Mouse (Mus musculus): ENCODE results near the gene Gm49450. TPM values are rescaled to one million over a fixed set of nuclear protein-coding genes. Genes with fewer than 3 reads are reported as not detected.
A peak's percentile ranks its signal among the peaks of the same experiment; 100 is the strongest.

The Gm49450 gene
- polyA plus RNA-seq, 1 experiment from 2014 or later = not detected

DNA sequence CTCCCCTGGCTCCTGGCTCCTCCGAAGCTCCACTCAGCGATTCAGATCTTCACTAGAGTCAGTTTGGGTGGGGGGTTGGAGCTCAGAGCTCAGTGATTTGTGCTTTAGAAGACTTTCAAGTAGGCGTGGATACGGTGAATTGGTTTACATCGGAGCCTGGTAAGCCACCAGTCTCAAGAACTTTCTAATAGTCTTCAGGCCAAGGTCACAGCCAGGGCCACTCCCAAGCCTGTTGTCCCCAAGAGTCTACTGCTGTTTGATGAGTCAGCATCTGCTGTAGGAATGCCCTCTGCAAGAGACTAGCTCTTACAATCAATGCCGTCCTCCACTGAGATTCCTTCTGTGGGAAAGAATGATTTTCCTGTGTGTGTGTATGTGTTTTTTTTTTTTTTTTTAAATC is 28.7 kb upstream of the Gm49450 start:
- WGBS = 74% methylated on average over 6 of the region's 6 CpGs
- TF ChIP-seq CTCF (IDR thresholded peaks at IDR 0.05; ENCODE audit: low read depth) = no peak
- TF ChIP-seq EP300 (optimal IDR thresholded peaks at IDR 0.05) = no peak

DNA sequence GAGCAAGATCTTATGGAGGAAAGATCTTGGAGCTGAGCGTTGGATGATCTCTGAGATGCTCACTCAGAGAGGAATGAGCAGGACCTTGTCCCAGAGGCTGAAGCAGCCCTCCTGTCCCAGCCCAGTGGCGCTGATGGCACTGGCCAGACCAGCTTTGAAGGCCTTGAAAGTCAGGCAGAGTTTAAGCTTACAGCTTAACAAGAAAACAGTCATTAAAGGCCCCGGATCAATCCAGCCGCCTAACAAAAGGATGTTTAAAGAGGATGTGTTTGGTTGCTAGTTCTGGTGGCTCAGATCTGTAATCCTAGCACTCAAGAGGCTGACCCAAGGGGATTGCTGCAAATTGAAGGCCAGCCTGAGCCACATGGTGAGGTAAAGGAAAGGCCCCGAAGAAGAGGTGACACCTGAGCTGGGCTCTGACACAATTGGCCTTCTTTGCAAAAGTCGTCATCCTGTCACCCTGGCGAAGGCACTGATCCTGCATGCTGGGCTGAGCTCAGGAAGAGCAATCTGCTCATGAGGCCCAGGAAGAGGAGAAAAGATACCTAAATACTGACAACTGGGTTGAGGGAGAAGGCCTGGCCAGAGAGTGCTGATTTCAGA is 26.8 kb upstream of the Gm49450 start:
- H3K4me1 ChIP-seq (replicated peaks; ENCODE audit: control insufficient read depth, insufficient read depth) = no peaks in the 10 kb centered on the region
- 59% methylated on average over 7 of the region's 7 CpGs for WGBS
- no peak for DNase-seq (ENCODE audit: low spot score)
- H3K4me3 ChIP-seq (ENCODE audit: low read depth, low read length) = no peak overlapping the region
- no peaks in the 10 kb centered on the region for H3K9me3 ChIP-seq (ENCODE audit: control insufficient read depth, low read length)
- 0 out of 2 replicates have a peak overlapping the region, but pooled peaks have one; percentile 27 for H3K9ac ChIP-seq (ENCODE audit: low read length)
- TF ChIP-seq EP300 (optimal IDR thresholded peaks at IDR 0.05) = no peak
- TF ChIP-seq CTCF (IDR thresholded peaks at IDR 0.05; ENCODE audit: low read depth) = no peak
- H3K36me3 ChIP-seq (ENCODE audit: control insufficient read depth, insufficient read depth, low read length) = no peaks in the 10 kb centered on the region
- H3K27ac ChIP-seq (replicated peaks) = no peak overlapping the region
- ATAC-seq (ENCODE audit: low FRiP score, low TSS enrichment) = no peak
- H3K4me2 ChIP-seq (replicated peaks; ENCODE audit: low read depth) = no peak overlapping the region
- no peaks in the 10 kb centered on the region for H3K27me3 ChIP-seq (ENCODE audit: control insufficient read depth, insufficient read depth, low read length)

More for the DNA sequence above, 28.7 kb upstream of the Gm49450 start:
- Histone ChIP-seq H3K27me3 (ENCODE audit: control insufficient read depth, insufficient read depth, low read length) (no peaks in the 10 kb centered on the region), H3K36me3 (ENCODE audit: control insufficient read depth, insufficient read depth, low read length) (no peaks in the 10 kb centered on the region), H3K27ac (replicated peaks) (no peak overlapping the region), H3K4me3 (ENCODE audit: low read depth, low read length) (no peak overlapping the region), H3K4me2 (replicated peaks; ENCODE audit: low read depth) (no peak overlapping the region), H3K4me1 (replicated peaks; ENCODE audit: control insufficient read depth, insufficient read depth) (no peaks in the 10 kb centered on the region), H3K9me3 (ENCODE audit: control insufficient read depth, low read length) (no peaks in the 10 kb centered on the region), H3K9ac (ENCODE audit: low read length) (no peak overlapping the region)
- ATAC-seq (ENCODE audit: low FRiP score, low TSS enrichment) (no peak), DNase-seq (ENCODE audit: low spot score) (no peak)

DNA sequence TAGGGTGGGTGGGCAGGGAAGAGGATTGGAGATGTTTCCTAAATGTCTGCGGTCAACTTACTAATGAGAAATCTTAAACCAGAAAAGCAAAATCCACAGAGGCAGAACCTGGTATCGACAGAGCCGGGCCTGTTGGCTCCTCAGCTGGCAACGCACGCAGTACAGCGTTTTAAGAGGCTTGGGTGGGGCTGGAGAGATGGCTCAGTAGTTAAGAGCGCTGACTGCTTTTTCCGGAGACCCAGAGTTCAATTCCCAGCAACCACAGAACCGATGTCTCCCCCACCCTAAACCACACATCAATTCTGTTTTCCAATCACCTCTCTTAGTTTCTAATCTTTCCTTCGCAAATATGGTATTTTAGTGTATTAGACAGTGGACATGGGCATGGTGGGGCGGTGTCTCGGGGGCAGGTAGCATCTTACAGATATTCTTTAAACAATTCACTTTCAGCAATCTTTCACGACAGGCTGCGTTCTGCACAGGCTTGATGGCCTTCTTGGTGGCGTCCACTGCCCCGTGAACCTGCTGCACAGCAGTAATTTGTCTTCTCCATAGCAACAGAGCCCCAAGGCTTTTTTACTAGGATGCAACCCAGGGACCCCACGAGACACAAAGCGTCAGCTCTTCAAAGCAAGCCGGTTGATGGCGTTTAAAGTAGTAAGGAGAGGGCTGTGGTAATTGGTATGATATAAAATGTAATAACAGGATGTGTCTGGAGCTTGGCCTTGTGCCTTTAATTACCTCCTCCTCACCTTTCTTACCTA is 25.2 kb upstream of the Gm49450 start:
- H3K4me1 ChIP-seq (replicated peaks; ENCODE audit: control insufficient read depth, insufficient read depth) = no peaks in the 10 kb centered on the region
- ATAC-seq (ENCODE audit: low FRiP score, low TSS enrichment) (no peak), DNase-seq (ENCODE audit: low spot score) (no peak)
- H3K9ac ChIP-seq (ENCODE audit: low read length) = no peak overlapping the region
- H3K4me3 ChIP-seq (ENCODE audit: low read depth, low read length) = no peak overlapping the region
- no peaks in the 10 kb centered on the region for H3K36me3 ChIP-seq (ENCODE audit: control insufficient read depth, insufficient read depth, low read length)
- no peak overlapping the region for H3K4me2 ChIP-seq (replicated peaks; ENCODE audit: low read depth)
- TF ChIP-seq EP300 (optimal IDR thresholded peaks at IDR 0.05) = no peak
- no peak for TF ChIP-seq CTCF (IDR thresholded peaks at IDR 0.05; ENCODE audit: low read depth)
- no peaks in the 10 kb centered on the region for H3K27me3 ChIP-seq (ENCODE audit: control insufficient read depth, insufficient read depth, low read length)
- H3K9me3 ChIP-seq (ENCODE audit: control insufficient read depth, low read length) = no peaks in the 10 kb centered on the region
- 75% methylated on average over 20 of the region's 20 CpGs for WGBS
- H3K27ac ChIP-seq (replicated peaks) = no peak overlapping the region

DNA sequence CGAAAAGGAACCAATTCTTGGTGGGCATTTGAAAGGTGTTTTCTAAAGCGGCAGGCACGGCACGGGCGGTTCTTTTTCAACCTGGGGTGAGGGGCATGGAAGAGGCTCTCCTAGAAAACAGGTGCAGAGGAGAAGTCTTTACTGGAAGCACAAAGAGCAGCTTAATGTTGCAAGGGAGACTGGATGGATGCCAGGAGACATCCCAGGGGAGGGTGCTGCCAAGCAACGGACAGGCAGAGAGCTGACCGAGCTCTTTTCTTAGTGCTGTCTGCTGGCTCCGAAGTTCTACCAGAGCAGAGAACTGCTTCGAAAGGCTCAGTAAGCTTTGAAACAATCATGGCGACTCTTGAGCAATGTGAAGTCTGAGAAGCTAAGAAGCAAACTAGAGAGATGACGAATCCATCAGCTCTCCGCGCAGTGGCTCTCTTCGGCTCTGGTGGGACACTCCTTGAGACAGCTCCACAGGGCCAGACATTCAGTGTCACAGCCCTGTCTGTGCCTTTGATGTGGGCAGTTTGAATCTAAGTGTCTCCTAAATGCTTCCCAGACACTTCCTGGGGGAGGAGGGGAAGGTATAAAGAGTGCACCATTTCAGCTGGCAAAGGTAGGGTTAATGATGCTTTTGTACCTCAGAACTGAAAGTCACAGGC is 24.5 kb upstream of the Gm49450 start:
- H3K9ac ChIP-seq (ENCODE audit: low read length) = no peak overlapping the region
- no peaks in the 10 kb centered on the region for H3K36me3 ChIP-seq (ENCODE audit: control insufficient read depth, insufficient read depth, low read length)
- H3K4me1 ChIP-seq (replicated peaks; ENCODE audit: control insufficient read depth, insufficient read depth) = no peaks in the 10 kb centered on the region
- H3K4me2 ChIP-seq (replicated peaks; ENCODE audit: low read depth) = no peak overlapping the region
- H3K27me3 ChIP-seq (ENCODE audit: control insufficient read depth, insufficient read depth, low read length) = no peaks in the 10 kb centered on the region
- DNase-seq (ENCODE audit: low spot score) (peak; percentile 55), ATAC-seq (ENCODE audit: low FRiP score, low TSS enrichment) (no peak; the same call in 1 of the 2 replicates)
- WGBS = 63% methylated on average over 14 of the region's 14 CpGs
- TF ChIP-seq EP300 (optimal IDR thresholded peaks at IDR 0.05) (no peak), CTCF (IDR thresholded peaks at IDR 0.05; ENCODE audit: low read depth) (no peak)
- peak overlapping the region; percentile 49; the same call in 1 of the 2 replicates for H3K27ac ChIP-seq (replicated peaks)
- no peaks in the 10 kb centered on the region for H3K9me3 ChIP-seq (ENCODE audit: control insufficient read depth, low read length)
- H3K4me3 ChIP-seq (ENCODE audit: low read depth, low read length) = no peak overlapping the region

DNA sequence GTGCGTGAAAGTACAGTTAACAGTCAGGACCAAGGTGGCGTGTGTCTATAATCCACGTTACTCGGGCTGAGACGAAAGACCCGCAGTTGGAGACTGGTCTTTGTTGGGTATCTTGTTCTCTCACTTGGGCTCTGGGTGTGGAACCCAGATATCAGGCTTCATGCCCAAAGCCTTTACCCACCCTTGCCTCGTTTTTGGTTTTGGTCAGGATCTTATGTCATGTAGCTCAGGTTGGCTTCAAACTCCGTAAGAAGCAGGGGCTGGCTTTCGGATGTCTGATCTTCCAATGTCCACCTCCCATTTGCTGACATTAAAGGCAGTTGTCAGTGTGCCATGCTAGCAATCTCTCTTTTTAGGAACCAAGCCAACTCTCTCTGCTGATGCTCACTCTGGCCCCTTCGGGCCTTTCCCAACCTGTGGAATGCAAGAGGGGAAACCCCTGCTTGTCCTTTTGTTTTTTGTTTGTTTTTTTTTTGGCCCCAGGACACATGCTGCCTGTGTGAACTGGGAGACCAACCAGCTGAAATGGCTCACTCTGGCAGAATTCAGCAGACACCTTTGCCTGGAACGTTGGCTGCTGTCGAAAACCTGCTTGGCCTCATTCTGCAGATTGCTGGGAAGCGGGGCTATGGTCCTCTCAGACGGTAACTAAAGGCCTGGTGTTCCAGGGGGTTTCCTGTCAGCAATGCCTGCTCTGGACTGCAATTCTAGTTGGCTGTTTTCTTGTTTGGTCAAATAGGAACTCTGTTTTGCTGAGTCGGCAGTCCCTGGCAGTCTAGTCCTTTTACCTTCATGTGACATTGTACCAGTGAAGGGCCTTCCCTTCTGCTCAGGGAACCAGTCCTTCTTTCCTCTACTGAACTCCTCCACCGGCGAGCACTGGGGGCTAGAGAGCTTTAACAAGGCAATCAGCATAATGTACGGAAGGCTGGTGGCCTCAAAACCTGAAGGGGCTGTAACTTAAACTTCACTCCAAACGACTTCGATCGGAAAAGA is 23.7 kb upstream of the Gm49450 start:
- 0 out of 2 replicates have a peak overlapping the region, but pooled peaks have one; percentile 49 for H3K27ac ChIP-seq (replicated peaks)
- 66% methylated on average over 21 of the region's 21 CpGs for WGBS
- no peak overlapping the region for H3K9ac ChIP-seq (ENCODE audit: low read length)
- H3K27me3 ChIP-seq (ENCODE audit: control insufficient read depth, insufficient read depth, low read length) = no peaks in the 10 kb centered on the region
- DNase-seq (ENCODE audit: low spot score) (no peak), ATAC-seq (ENCODE audit: low FRiP score, low TSS enrichment) (no peak)
- no peaks in the 10 kb centered on the region for H3K4me1 ChIP-seq (replicated peaks; ENCODE audit: control insufficient read depth, insufficient read depth)
- H3K4me2 ChIP-seq (replicated peaks; ENCODE audit: low read depth) = no peak overlapping the region
- no peak overlapping the region for H3K4me3 ChIP-seq (ENCODE audit: low read depth, low read length)
- H3K36me3 ChIP-seq (ENCODE audit: control insufficient read depth, insufficient read depth, low read length) = no peaks in the 10 kb centered on the region
- H3K9me3 ChIP-seq (ENCODE audit: control insufficient read depth, low read length) = no peaks in the 10 kb centered on the region
- no peak for TF ChIP-seq CTCF (IDR thresholded peaks at IDR 0.05; ENCODE audit: low read depth)
- TF ChIP-seq EP300 (optimal IDR thresholded peaks at IDR 0.05) = no peak
